Mouse (Mus musculus) MEL (cell line): ENCODE measurements around the gene Prkcb. TPM values are rescaled to one million over a fixed set of nuclear protein-coding genes. Genes with fewer than 3 reads are reported as not detected.

Experiments
- DNase-seq: peaks from one replicate; pipeline ENCODE4 v3.0.0; 2011; ENCODE audit warnings: low read depth, low spot score
- H3K27ac ChIP-seq: 2 replicates; pipeline ENCODE4 v1.5.1; 2012; ENCODE audit warnings: low read depth, mild to moderate bottlenecking, control low read depth, low read length, moderate library complexity; ENCODE audit not compliant: control insufficient read depth
- H3K27me3 ChIP-seq, 2 experiments: fragments of 150-350 bp in 1 of 2; sonication (generic) in 1 of 2; 2 replicates each; pipeline ENCODE4 v1.6.1; 2012; ENCODE audit warnings: low read length in 2 of 2, mild to moderate bottlenecking in 2 of 2, improper control_type of control experiment in 1 of 2, moderate library complexity in 1 of 2; ENCODE audit not compliant: insufficient read depth in 2 of 2, control insufficient read depth in 1 of 2
- H3K36me3 ChIP-seq, 2 experiments: 2 replicates each; pipeline ENCODE4 v1.6.1; 2012 to 2014; ENCODE audit warnings: low read length in 2 of 2, improper control_type of control experiment in 1 of 2, inconsistent platforms in 1 of 2, mild to moderate bottlenecking in 1 of 2; ENCODE audit not compliant: insufficient read depth in 2 of 2, control insufficient read depth in 1 of 2
- H3K4me1 ChIP-seq, 2 experiments: fragments of 150-350 bp in 1 of 2; sonication (generic) in 1 of 2; 2 replicates each; pipeline ENCODE4 v1.6.1; 2012; ENCODE audit warnings: low read length in 2 of 2, improper control_type of control experiment in 1 of 2, mild to moderate bottlenecking in 1 of 2; ENCODE audit not compliant: insufficient read depth in 2 of 2, control insufficient read depth in 1 of 2
- H3K4me3 ChIP-seq, 2 experiments: fragments of 150-350 bp in 1 of 2; sonication (generic) in 1 of 2; 2 replicates each; pipeline ENCODE4 v1.5.1; 2012; ENCODE audit warnings: low read depth in 2 of 2, low read length in 2 of 2, mild to moderate bottlenecking in 2 of 2, moderate library complexity in 2 of 2, control low read depth in 1 of 2, improper control_type of control experiment in 1 of 2; ENCODE audit not compliant: control insufficient read depth in 1 of 2, insufficient read depth in 1 of 2
- H3K79me2 ChIP-seq: 2 replicates; pipeline ENCODE4 v1.6.1; 2012; ENCODE audit warnings: mild to moderate bottlenecking, low read length, moderate library complexity; ENCODE audit not compliant: control insufficient read depth, poor library complexity, insufficient read depth
- H3K9ac ChIP-seq: 2 replicates; pipeline ENCODE4 v1.6.1; 2012; ENCODE audit warnings: low read depth, mild to moderate bottlenecking, control low read depth, low read length, moderate library complexity; ENCODE audit not compliant: control insufficient read depth, poor library complexity, severe bottlenecking
- H3K9me3 ChIP-seq: fragments of 150-350 bp; sonication (generic); replicated peaks from 2 replicates; pipeline ENCODE4 v1.6.1; 2012; ENCODE audit warnings: mild to moderate bottlenecking, low read length, improper control_type of control experiment, moderate library complexity; ENCODE audit not compliant: insufficient read depth
- BHLHE40 ChIP-seq: IDR thresholded peaks from 2 replicates; pipeline ENCODE4 v1.6.1; 2012; ENCODE audit warnings: low read depth, mild to moderate bottlenecking, inconsistent platforms, low read length, improper control_type of control experiment, borderline replicate concordance
- CHD2 ChIP-seq: IDR thresholded peaks from 2 replicates; pipeline ENCODE4 v1.6.1; 2011; ENCODE audit warnings: low read length, improper control_type of control experiment
- CTCF ChIP-seq, 3 experiments: IDR thresholded peaks in 2 of 3; conservative IDR thresholded peaks in 1 of 3; 2 replicates each; pipeline ENCODE4 v1.5.1; 2011 to 2012; ENCODE audit warnings: low read length in 3 of 3, low read depth in 2 of 3, mild to moderate bottlenecking in 2 of 3, improper control_type of control experiment in 1 of 3, inconsistent platforms in 1 of 3, mixed read lengths in 1 of 3, moderate library complexity in 1 of 3; ENCODE audit not compliant: control insufficient read depth in 1 of 3, insufficient read depth in 1 of 3, poor library complexity in 1 of 3, severe bottlenecking in 1 of 3
- E2F4 ChIP-seq: IDR thresholded peaks from 2 replicates; pipeline ENCODE4 v1.6.1; 2011; ENCODE audit warnings: low read depth, low read length, improper control_type of control experiment, borderline replicate concordance
- ELF1 ChIP-seq: IDR thresholded peaks from 2 replicates; pipeline ENCODE4 v1.6.1; 2014; ENCODE audit warnings: low read depth, mild to moderate bottlenecking, inconsistent platforms, low read length, improper control_type of control experiment, moderate library complexity
- ETS1 ChIP-seq: IDR thresholded peaks from 2 replicates; pipeline ENCODE4 v1.6.1; 2012; ENCODE audit warnings: low read depth, mild to moderate bottlenecking, inconsistent platforms, low read length, improper control_type of control experiment, moderate library complexity
- GABPA ChIP-seq: IDR thresholded peaks from 2 replicates; pipeline ENCODE4 v1.6.1; 2012; ENCODE audit warnings: low read depth, mild to moderate bottlenecking, inconsistent platforms, low read length, improper control_type of control experiment, moderate library complexity
- HCFC1 ChIP-seq: IDR thresholded peaks from 2 replicates; pipeline ENCODE4 v1.6.1; 2012; ENCODE audit warnings: low read depth, mild to moderate bottlenecking, inconsistent platforms, low read length, improper control_type of control experiment, moderate library complexity
- MAFK ChIP-seq: IDR thresholded peaks from 2 replicates; pipeline ENCODE4 v1.6.1; 2011; ENCODE audit warnings: low read depth, mild to moderate bottlenecking, low read length, improper control_type of control experiment, borderline replicate concordance
- MAX ChIP-seq: IDR thresholded peaks from 2 replicates; pipeline ENCODE4 v1.6.1; 2011; ENCODE audit warnings: low read length, improper control_type of control experiment
- MAZ ChIP-seq: IDR thresholded peaks from 2 replicates; pipeline ENCODE4 v1.6.1; 2012; ENCODE audit warnings: low read depth, mild to moderate bottlenecking, inconsistent platforms, low read length, improper control_type of control experiment
- MEF2A ChIP-seq: IDR thresholded peaks from 2 replicates; pipeline ENCODE4 v1.6.1; 2014; ENCODE audit warnings: low read depth, mild to moderate bottlenecking, inconsistent platforms, low read length, improper control_type of control experiment; ENCODE audit not compliant: poor library complexity, insufficient replicate concordance, severe bottlenecking; ENCODE audit errors: extremely low read depth
- MXI1 ChIP-seq: IDR thresholded peaks from 2 replicates; pipeline ENCODE4 v1.6.1; 2011; ENCODE audit warnings: mild to moderate bottlenecking, low read depth, low read length, improper control_type of control experiment
- MYB ChIP-seq: IDR thresholded peaks from 2 replicates; pipeline ENCODE4 v1.6.1; 2011; ENCODE audit warnings: mild to moderate bottlenecking, low read depth, low read length, improper control_type of control experiment
- NRF1 ChIP-seq: IDR thresholded peaks from 2 replicates; pipeline ENCODE4 v1.6.1; 2014; ENCODE audit warnings: low read depth, mild to moderate bottlenecking, inconsistent platforms, low read length, improper control_type of control experiment, moderate library complexity; ENCODE audit not compliant: poor library complexity, insufficient read depth, severe bottlenecking
- POLR2A ChIP-seq, 2 experiments: IDR thresholded peaks; 2 replicates each; pipeline ENCODE4 v1.6.1; 2011 to 2012; ENCODE audit warnings: low read length in 2 of 2, mild to moderate bottlenecking in 2 of 2, control low read depth in 1 of 2, improper control_type of control experiment in 1 of 2, low read depth in 1 of 2, moderate library complexity in 1 of 2; ENCODE audit not compliant: control insufficient read depth in 1 of 2, insufficient read depth in 1 of 2, poor library complexity in 1 of 2
- RAD21 ChIP-seq: IDR thresholded peaks from 2 replicates; pipeline ENCODE4 v1.6.1; 2011; ENCODE audit warnings: mild to moderate bottlenecking, low read depth, low read length, improper control_type of control experiment
- RCOR1 ChIP-seq: IDR thresholded peaks from 2 replicates; pipeline ENCODE4 v1.6.1; 2012; ENCODE audit warnings: low read depth, mild to moderate bottlenecking, inconsistent platforms, low read length, improper control_type of control experiment
- SIN3A ChIP-seq: IDR thresholded peaks from 2 replicates; pipeline ENCODE4 v1.6.1; 2012; ENCODE audit warnings: low read length, improper control_type of control experiment, inconsistent platforms
- SMC3 ChIP-seq: IDR thresholded peaks from 2 replicates; pipeline ENCODE4 v1.6.1; 2011; ENCODE audit warnings: low read depth, low read length, improper control_type of control experiment
- TAL1 ChIP-seq: IDR thresholded peaks from 2 replicates; pipeline ENCODE4 v1.6.1; 2012; ENCODE audit warnings: mild to moderate bottlenecking, inconsistent platforms, low read length, moderate library complexity, mixed read lengths
- TBP ChIP-seq: IDR thresholded peaks from 2 replicates; pipeline ENCODE4 v1.8.0; 2011; ENCODE audit warnings: low read depth, low read length, improper control_type of control experiment
- TCF12 ChIP-seq: IDR thresholded peaks from 2 replicates; pipeline ENCODE4 v1.6.1; 2014; ENCODE audit warnings: low read depth, mild to moderate bottlenecking, inconsistent platforms, low read length, improper control_type of control experiment, moderate library complexity
- UBTF ChIP-seq: IDR thresholded peaks from 2 replicates; pipeline ENCODE4 v1.6.1; 2012; ENCODE audit warnings: low read depth, mild to moderate bottlenecking, inconsistent platforms, low read length, improper control_type of control experiment, moderate library complexity, borderline replicate concordance; ENCODE audit not compliant: insufficient read depth
- USF1 ChIP-seq: IDR thresholded peaks from 2 replicates; pipeline ENCODE4 v1.6.1; 2014; ENCODE audit warnings: low read depth, mild to moderate bottlenecking, inconsistent platforms, low read length, improper control_type of control experiment, moderate library complexity
- ZKSCAN1 ChIP-seq: IDR thresholded peaks from 2 replicates; pipeline ENCODE4 v1.6.1; 2012; ENCODE audit warnings: low read depth, mild to moderate bottlenecking, inconsistent platforms, low read length, improper control_type of control experiment, moderate library complexity
- ZMIZ1 ChIP-seq: IDR thresholded peaks from 2 replicates; pipeline ENCODE4 v1.6.1; 2012; ENCODE audit warnings: low read depth, mild to moderate bottlenecking, inconsistent platforms, low read length, improper control_type of control experiment, moderate library complexity
- polyA plus RNA-seq, 2 experiments: library from polyadenylated mRNA; stranded (reverse) in 1 of 2; unstranded in 1 of 2; fragments of >175 nt in 1 of 2; fragments of >200 nt in 1 of 2; gene quantifications; 2 replicates each; pipeline versions ENCODE4 v1.2.1 to v1.2.4; 2012; ENCODE audit warnings: low replicate concordance in 2 of 2, low read depth in 1 of 2; ENCODE audit not compliant: insufficient read length in 2 of 2, insufficient read depth in 1 of 2, missing spikeins in 1 of 2
- total RNA-seq: library from RNA; depleted of rRNA; stranded (reverse); fragments of 300-350 nt; gene quantifications from 2 replicates; pipeline ENCODE4 v1.2.3, GENCODE M21; 2012

The Prkcb gene
- total and polyA plus RNA-seq, 3 experiments: not detected

- no peaks in the 10 kb centered on the region for H3K9me3 ChIP-seq
- no peak overlapping the region for H3K9ac ChIP-seq
- H3K36me3 ChIP-seq: no peaks in the 10 kb centered on the region
- H3K4me3 ChIP-seq: no peak overlapping the region
- H3K27ac ChIP-seq: no peak overlapping the region
- TF ChIP-seq TCF12: no peak
- TF ChIP-seq ETS1: no peak
- TF ChIP-seq CTCF (IDR thresholded peaks at IDR 0.05 in 2 of 3, conservative IDR thresholded peaks at IDR 0.05 in 1 of 3; ENCODE audit: control insufficient read depth in 1 of 3, insufficient read depth in 1 of 3, low read depth in 2 of 3, low read length in 3 of 3, poor library complexity in 1 of 3, severe bottlenecking in 1 of 3): no peak
- TF ChIP-seq ELF1: no peak
- no peak for TF ChIP-seq E2F4
- no peak for TF ChIP-seq BHLHE40
- TF ChIP-seq POLR2A (IDR thresholded peaks at IDR 0.05; ENCODE audit: control insufficient read depth in 1 of 2, insufficient read depth in 1 of 2, low read depth in 1 of 2, low read length in 2 of 2, poor library complexity in 1 of 2): no peak
- no peak for TF ChIP-seq MXI1
- no peak for TF ChIP-seq UBTF
- no peak for TF ChIP-seq RAD21
- no peak for TF ChIP-seq SIN3A
- TF ChIP-seq MYB: no peak
- DNase-seq: no peak
- H3K27me3 ChIP-seq: no peaks in the 10 kb centered on the region
- no peaks in the 10 kb centered on the region for H3K79me2 ChIP-seq
- no peaks in the 10 kb centered on the region for H3K4me1 ChIP-seq
These were observed 286.5 kb downstream of the Prkcb start for GRCm38 (mm10) chr7:122575056-122575455.

- DNase-seq: no peak
- H3K9me3 ChIP-seq: no peaks in the 10 kb centered on the region
These were observed 287.0 kb downstream of the Prkcb start for GRCm38 (mm10) chr7:122575506-122575905.

GRCm38 (mm10) chr7:122577571-122577970 is 289.0 kb downstream of the Prkcb start:
- H3K4me3 ChIP-seq: no peak overlapping the region
- no peaks in the 10 kb centered on the region for H3K9me3 ChIP-seq
- no peaks in the 10 kb centered on the region for H3K4me1 ChIP-seq
- no peaks in the 10 kb centered on the region for H3K36me3 ChIP-seq
- no peak for DNase-seq
- no peak overlapping the region for H3K27ac ChIP-seq
- no peaks in the 10 kb centered on the region for H3K79me2 ChIP-seq
- H3K27me3 ChIP-seq: no peaks in the 10 kb centered on the region
- no peak overlapping the region for H3K9ac ChIP-seq
- no peak for TF ChIP-seq TCF12
- TF ChIP-seq ELF1: no peak
- no peak for TF ChIP-seq USF1
- no peak for TF ChIP-seq CHD2
- TF ChIP-seq GABPA: no peak
- TF ChIP-seq MAFK: no peak
- no peak for TF ChIP-seq TBP
- no peak for TF ChIP-seq TAL1
- TF ChIP-seq NRF1: no peak
- TF ChIP-seq ZMIZ1: no peak
- no peak for TF ChIP-seq SIN3A
- no peak for TF ChIP-seq MXI1
- no peak for TF ChIP-seq MAX
- TF ChIP-seq POLR2A (IDR thresholded peaks at IDR 0.05; ENCODE audit: control insufficient read depth in 1 of 2, insufficient read depth in 1 of 2, low read depth in 1 of 2, low read length in 2 of 2, poor library complexity in 1 of 2): no peak
- TF ChIP-seq ZKSCAN1: no peak
- TF ChIP-seq HCFC1: no peak
- no peak for TF ChIP-seq MAZ

More at GRCm38 (mm10) chr7:122575506-122575905, 287.0 kb downstream of the Prkcb start:
- no peak overlapping the region for H3K9ac ChIP-seq
- H3K4me1 ChIP-seq: no peaks in the 10 kb centered on the region
- H3K4me3 ChIP-seq: no peak overlapping the region
- no peaks in the 10 kb centered on the region for H3K27me3 ChIP-seq
- H3K27ac ChIP-seq: no peak overlapping the region
- no peaks in the 10 kb centered on the region for H3K36me3 ChIP-seq
- TF ChIP-seq CTCF (IDR thresholded peaks at IDR 0.05 in 2 of 3, conservative IDR thresholded peaks at IDR 0.05 in 1 of 3; ENCODE audit: control insufficient read depth in 1 of 3, insufficient read depth in 1 of 3, low read depth in 2 of 3, low read length in 3 of 3, poor library complexity in 1 of 3, severe bottlenecking in 1 of 3) (no peak), MEF2A (no peak), TAL1 (no peak), RCOR1 (no peak), CHD2 (no peak), SMC3 (no peak), ZMIZ1 (no peak)
- H3K79me2 ChIP-seq: no peaks in the 10 kb centered on the region
